Mouse (Mus musculus) B cell, adult 67 days (primary cell): ENCODE results near the gene Slc25a48. TPM values are rescaled to one million over a fixed set of nuclear protein-coding genes. Genes with fewer than 3 reads are reported as not detected.

Experiments
- total RNA-seq, 2 experiments: library from RNA; stranded (reverse); gene quantifications; 4 replicates each; pipeline ENCODE4 v1.2.4; 2023

Slc25a48 gene
- not detected for total RNA-seq

DNA sequence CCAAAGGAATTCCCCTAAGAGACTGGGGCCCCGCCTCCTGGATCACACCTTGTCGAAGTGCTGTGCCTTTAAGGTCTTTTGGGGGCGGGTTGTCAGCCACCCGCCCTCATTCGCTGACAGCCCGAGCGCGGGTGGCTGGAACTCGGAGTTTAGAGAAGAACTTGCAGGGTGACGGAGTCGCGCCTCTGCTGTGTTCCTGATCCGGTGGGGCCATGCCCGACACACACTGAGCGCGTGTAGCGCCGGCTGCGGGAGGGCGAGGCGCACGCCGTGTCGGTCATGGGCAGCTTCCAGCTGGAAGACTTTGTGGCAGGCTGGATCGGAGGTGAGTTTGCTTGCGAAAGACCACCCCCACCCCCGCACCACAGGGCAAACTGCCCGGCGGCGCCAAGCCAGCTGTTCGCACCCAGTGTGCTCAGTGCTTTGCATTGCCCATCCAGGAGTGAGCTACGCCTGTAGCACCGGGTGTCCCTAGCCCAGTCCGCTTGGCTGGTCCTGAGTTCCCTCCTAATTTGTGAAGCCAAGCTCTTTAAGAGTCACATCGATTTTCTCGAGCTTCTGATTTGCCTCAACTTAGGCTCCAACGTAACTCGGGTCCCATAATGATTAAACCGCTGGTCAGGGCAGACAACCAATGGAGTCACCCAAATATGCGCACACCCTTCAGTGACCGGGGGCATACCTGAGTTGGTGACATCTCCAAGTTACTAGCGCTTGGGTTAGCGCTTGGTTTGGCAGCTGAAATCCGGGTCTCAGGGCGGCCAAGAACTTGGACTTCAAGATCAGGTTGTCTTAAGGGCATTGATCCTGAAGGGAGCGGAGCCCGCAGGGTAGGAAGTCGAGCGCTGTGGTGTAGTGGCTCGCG is at the start of gene Slc25a48:
TSS of gene Slc25a48 (plus strand) at position 145 of the 865 bp plus-strand sequence.

DNA sequence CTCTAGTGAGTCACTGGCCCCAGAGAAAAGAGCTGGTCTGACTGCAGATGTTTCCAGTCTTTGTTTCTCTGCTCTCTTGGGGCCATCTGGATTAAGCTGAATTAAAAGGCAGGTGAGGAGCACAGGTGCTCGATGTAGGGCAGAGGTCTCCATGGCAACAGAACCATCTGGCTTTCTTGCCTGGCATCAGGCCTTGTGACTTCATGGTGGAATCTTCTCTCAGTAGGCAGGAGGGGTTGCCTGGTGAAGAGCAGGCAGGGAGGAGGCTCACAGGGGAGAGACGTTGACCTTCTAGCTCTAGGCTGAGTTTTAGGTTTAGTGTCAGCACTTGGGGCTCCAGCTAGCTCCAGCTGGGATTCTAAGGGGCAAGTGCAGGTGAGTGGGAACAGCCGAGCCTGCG is 11.8 kb upstream of the Slc25a48 start, which contains the start of gene Gm3045:
TSS of gene Gm3045 (plus strand) at position 230 of the 400 bp plus-strand sequence.

DNA sequence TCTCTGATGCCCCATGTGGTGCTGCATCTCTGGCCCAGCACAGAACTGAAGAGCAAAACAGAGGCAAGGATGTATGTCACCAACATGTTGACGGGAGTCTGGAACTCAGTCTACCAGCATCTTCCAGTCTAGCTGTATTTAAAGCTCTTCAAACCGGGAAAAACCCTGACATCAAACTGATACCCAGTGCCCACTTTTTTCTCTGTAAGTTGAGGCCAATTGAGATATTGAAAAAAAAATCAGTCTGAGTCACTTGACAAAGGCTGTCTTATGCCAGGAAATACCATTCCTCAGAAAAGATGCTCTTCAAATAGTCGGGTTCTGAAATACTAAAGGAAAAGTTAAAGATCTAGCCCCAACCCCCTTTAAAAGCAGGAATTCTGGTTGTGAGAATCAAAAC is 44.0 kb downstream of the Slc25a48 start, which contains the start of gene Il9:
TSS of gene Il9 (minus strand) at position 101 of the 400 bp plus-strand sequence.

DNA sequence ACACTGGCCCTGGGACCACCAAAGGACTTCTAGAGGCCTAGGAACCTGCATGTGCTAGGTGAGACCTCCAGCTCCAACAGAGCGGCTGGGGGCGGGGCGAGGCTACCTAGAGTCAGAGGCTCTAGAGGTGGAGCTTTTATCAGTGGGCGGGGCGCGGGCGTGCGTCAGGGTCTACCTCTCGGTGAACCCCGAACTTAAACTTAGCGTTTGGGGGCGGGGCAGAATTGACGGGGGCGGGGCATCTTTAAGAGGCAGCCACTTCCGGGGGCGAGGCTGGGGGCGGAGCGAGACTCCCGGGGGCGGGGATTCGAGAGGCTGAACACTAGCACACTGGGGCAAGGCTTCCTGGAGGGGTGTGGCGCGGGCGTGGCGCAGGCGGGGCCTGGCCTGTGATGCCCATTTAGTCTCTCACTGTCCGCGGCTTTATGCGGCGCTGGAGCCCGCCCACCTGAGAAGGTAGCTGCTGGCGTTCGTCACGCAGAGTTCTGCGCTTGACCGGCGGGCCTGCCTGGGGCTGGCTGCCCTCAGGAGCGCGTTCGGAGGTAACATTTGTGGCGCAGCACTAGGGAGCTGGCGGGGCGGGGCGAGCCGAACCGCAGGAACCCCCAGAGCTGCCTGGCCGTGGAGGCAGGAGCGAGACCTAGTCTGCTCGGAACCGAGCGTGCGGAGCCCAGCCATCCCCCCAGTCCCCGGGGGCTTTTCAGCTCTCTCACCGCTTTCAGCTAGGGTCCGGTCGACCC is 84.1 kb downstream of the Slc25a48 start, which contains the start of gene Fbxl21:
TSS of gene Fbxl21 (plus strand) at position 392 of the 740 bp plus-strand sequence.

Other genes with a start within 250 kb of the Slc25a48 start
- gene Neurog1, start 186.2 kb upstream of the Slc25a48 start, total RNA-seq: not detected
- not detected for gene Cxcl14, start 141.8 kb upstream of the Slc25a48 start, total RNA-seq
- gene Gm3045, start 11.8 kb upstream of the Slc25a48 start, total RNA-seq: not detected
- not detected for gene Il9, start 43.9 kb downstream of the Slc25a48 start, total RNA-seq
- 1 to 10 TPM in 1 of 2 experiments, under 1 TPM in 1; 0.74 to 1.8 TPM for gene Fbxl21, start 84.1 kb downstream of the Slc25a48 start, total RNA-seq
- gene Lect2, start 110.1 kb downstream of the Slc25a48 start, total RNA-seq: not detected
- gene Tgfbi, start 171.2 kb downstream of the Slc25a48 start, total RNA-seq: 1 to 10 TPM; 2.9 TPM